Mouse (Mus musculus) cerebellum, postnatal 14 days (tissue): ENCODE measurements around the gene Trim42.

Experiments
- DNase-seq, 2 experiments: peaks; one replicate each; pipeline ENCODE4 v3.0.0; 2021; ENCODE audit warnings: mixed read lengths in 2 of 2

Trim42 gene

GRCm38 (mm10) chr9:97369591-97369990, at the start of gene Trim42:
TSS of gene Trim42 (minus strand) at chr9:97369958.
- peak; percentile 44 to 61 for DNase-seq

GRCm38 (mm10) chr9:97414876-97415668, 45.3 kb upstream of the Trim42 start:
- no peak for DNase-seq

GRCm38 (mm10) chr9:97408142-97408541, 38.4 kb upstream of the Trim42 start:
- DNase-seq = no peak

- no peak for DNase-seq
These were observed 13.3 kb downstream of the Trim42 start for GRCm38 (mm10) chr9:97356441-97356840.

GRCm38 (mm10) chr9:97344767-97345297, 24.9 kb downstream of the Trim42 start:
- peak; percentile 48 to 51 for DNase-seq

GRCm38 (mm10) chr9:97341772-97342171, 28.0 kb downstream of the Trim42 start:
- DNase-seq = no peak

GRCm38 (mm10) chr9:97322846-97323245, 46.9 kb downstream of the Trim42 start:
- peak; percentile 52 to 66 for DNase-seq

GRCm38 (mm10) chr9:97322120-97322519, 47.6 kb downstream of the Trim42 start:
- no peak for DNase-seq

- DNase-seq = peak in 1 of 2 experiments; percentile 32
These were observed 54.2 kb downstream of the Trim42 start for GRCm38 (mm10) chr9:97315421-97316055.

GRCm38 (mm10) chr9:97311614-97312013, 58.1 kb downstream of the Trim42 start:
- no peak for DNase-seq

- no peak for DNase-seq
These were observed 60.2 kb downstream of the Trim42 start for GRCm38 (mm10) chr9:97309509-97310053.

- DNase-seq = no peak
These were observed 61.9 kb downstream of the Trim42 start for GRCm38 (mm10) chr9:97307705-97308485.
